Mouse (Mus musculus) hindbrain, embryonic 16.5 days (tissue): Measurements from ENCODE around the gene Ankrd44. TPM values are rescaled to one million over a fixed set of nuclear protein-coding genes. Genes with fewer than 3 reads are reported as not detected.

Experiments used
- ATAC-seq: fragments of 200-750 bp; cut with Nextera tagmentation; 2 replicates; pipeline ENCODE4 v1.8.0; 2017; ENCODE audit warnings: moderate TSS enrichment, moderate library complexity
- H3K27ac ChIP-seq: fragments of 300-500 bp; sonication (generic); 2 replicates; pipeline ENCODE4 v1.5.1; 2014; ENCODE audit warnings: low read depth, mild to moderate bottlenecking, control low read depth, low read length, moderate library complexity
- H3K27me3 ChIP-seq: fragments of 300-500 bp; sonication (generic); replicated peaks from 2 replicates; pipeline ENCODE4 v1.6.1; 2014; ENCODE audit warnings: low read length; ENCODE audit not compliant: control insufficient read depth, insufficient read depth
- H3K36me3 ChIP-seq: fragments of 300-500 bp; sonication (generic); 2 replicates; pipeline ENCODE4 v1.6.1; 2014; ENCODE audit warnings: mild to moderate bottlenecking, low read length, moderate library complexity, mixed read lengths; ENCODE audit not compliant: control insufficient read depth, insufficient read depth
- H3K4me1 ChIP-seq: fragments of 300-500 bp; sonication (generic); 2 replicates; pipeline ENCODE4 v1.6.1; 2014; ENCODE audit warnings: low read depth, low read length; ENCODE audit not compliant: control insufficient read depth, insufficient read depth
- H3K4me2 ChIP-seq: fragments of 300-500 bp; sonication (generic); 2 replicates; pipeline ENCODE4 v1.6.1; 2014; ENCODE audit warnings: mild to moderate bottlenecking, low read length, control low read depth, moderate library complexity
- H3K4me3 ChIP-seq: fragments of 300-500 bp; sonication (generic); 2 replicates; pipeline ENCODE4 v1.5.1; 2014; ENCODE audit warnings: mild to moderate bottlenecking, low read length, control low read depth, moderate library complexity
- H3K9ac ChIP-seq: fragments of 300-500 bp; sonication (generic); 2 replicates; pipeline ENCODE4 v1.6.1; 2014; ENCODE audit warnings: low read depth, mild to moderate bottlenecking, control low read depth, low read length, moderate library complexity
- H3K9me3 ChIP-seq: fragments of 300-500 bp; sonication (generic); 2 replicates; pipeline ENCODE4 v1.6.1; 2014; ENCODE audit warnings: mild to moderate bottlenecking, low read length, moderate library complexity; ENCODE audit not compliant: control insufficient read depth
- WGBS: fragments of 180-500 bp; shearing (Covaris S2); extraction: QIAGEN DNeasy Blood & Tissue Kit; methylation state at CpG from one replicate; pipeline ENCODE4 v1.1.7; 2014; 5-methylcytosine and 5-hydroxymethylcytosine counted together
- polyA plus RNA-seq: library from polyadenylated mRNA; unstranded; fragments of >200 nt; fragmentation: Nextera tagmentation; extraction: Ambion mirVana; gene quantifications from 2 replicates; pipeline ENCODE4 v1.2.1, GENCODE M21; 2015

Gene Ankrd44
- polyA plus RNA-seq, 1 experiment from 2014 or later = 19.5 TPM

GRCm38 (mm10) chr1:54710550-54710949, 215.6 kb downstream of the Ankrd44 start:
- ATAC-seq = no peak
- H3K4me2 ChIP-seq = no peak overlapping the region
- no peaks in the 10 kb centered on the region for H3K9me3 ChIP-seq
- no peak overlapping the region for H3K4me3 ChIP-seq
- 0 out of 2 replicates have a peak, but pooled peaks cover 3% of the 10 kb centered on the region for H3K36me3 ChIP-seq
- H3K27me3 ChIP-seq = no peaks in the 10 kb centered on the region
- H3K9ac ChIP-seq = no peak overlapping the region
- peaks cover 7% of the 10 kb centered on the region for H3K4me1 ChIP-seq
- H3K27ac ChIP-seq = no peak overlapping the region
- 55% methylated on average over 1 of the region's 1 CpGs for WGBS

- Histone ChIP-seq H3K4me2 (no peak overlapping the region), H3K27me3 (no peaks in the 10 kb centered on the region), H3K27ac (peak overlapping the region; percentile 16; the same call in 1 of the 2 replicates), H3K9me3 (no peaks in the 10 kb centered on the region), H3K4me1 (peaks cover 7% of the 10 kb centered on the region), H3K36me3 (0 out of 2 replicates have a peak, but pooled peaks cover 3% of the 10 kb centered on the region), H3K9ac (no peak overlapping the region), H3K4me3 (no peak overlapping the region)
- 36% methylated on average over 8 of the region's 8 CpGs for WGBS
- ATAC-seq = peak; percentile 70
Observed at GRCm38 (mm10) chr1:54707888-54708565, 218.2 kb downstream of the Ankrd44 start.

DNA sequence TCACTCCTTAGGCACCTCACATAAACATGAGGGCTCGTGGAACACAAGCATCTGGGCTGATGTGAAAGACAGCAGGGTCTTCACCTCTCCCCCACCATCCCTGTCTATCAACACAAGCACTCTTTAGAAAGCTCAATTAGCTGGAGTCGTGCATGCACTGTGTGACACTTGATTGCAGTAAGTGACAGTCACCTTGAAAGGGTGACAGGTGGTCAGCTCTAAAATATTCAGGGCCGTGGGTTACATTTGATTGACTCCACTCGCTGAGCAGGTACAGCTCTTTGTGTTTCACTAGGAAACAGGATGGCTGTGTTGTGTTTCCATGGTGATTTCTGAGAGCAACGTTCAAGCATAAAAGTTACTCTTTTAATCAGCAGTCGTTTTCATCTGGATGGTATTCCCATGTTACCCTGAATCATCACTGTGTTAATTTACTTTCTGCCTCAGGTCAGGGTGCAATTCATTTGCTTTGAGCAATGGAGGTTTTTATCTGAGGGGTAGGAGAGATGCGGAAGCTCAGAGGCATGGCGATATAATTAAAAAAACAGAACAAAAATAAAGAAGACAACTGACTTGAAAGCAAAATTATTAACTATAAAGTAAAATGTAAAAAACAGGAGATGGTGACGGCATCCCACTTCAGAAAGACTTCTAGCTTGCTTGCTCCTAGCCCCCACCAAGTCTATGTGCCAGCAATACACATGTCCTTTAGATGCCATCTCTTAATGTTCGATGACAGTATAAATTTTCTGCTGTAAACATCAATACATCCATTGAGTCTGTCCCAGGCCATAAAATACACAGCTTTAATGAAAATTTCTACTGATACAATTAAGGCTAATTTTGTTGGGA, 218.9 kb downstream of the Ankrd44 start:
- peak; percentile 67 for ATAC-seq
- Histone ChIP-seq H3K9me3 (no peaks in the 10 kb centered on the region), H3K4me1 (peaks cover 7% of the 10 kb centered on the region), H3K4me2 (no peak overlapping the region), H3K27me3 (no peaks in the 10 kb centered on the region), H3K36me3 (0 out of 2 replicates have a peak, but pooled peaks cover 1% of the 10 kb centered on the region), H3K4me3 (no peak overlapping the region), H3K9ac (no peak overlapping the region), H3K27ac (peak overlapping the region; percentile 16)
- 38% methylated on average over 10 of the region's 10 CpGs for WGBS

DNA sequence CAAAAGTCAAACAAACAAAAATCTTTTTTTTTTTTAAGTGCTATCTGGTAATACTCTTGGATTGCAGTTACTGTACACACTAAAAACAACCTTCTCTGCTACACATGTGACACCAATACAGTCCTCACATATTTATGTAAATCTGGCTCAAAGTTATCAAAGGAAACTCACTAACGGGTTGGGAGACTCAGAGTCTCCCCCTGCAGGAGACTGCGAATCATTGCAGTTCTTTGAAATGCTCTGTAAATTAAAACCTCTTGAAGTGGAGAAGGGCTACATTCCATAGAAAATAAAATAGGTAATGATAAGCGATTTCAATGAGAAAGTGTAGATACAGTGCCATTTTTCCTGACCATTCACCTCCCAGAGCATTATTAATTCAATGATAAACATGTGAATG, 219.6 kb downstream of the Ankrd44 start:
- ATAC-seq = no peak
- H3K4me1 ChIP-seq = peaks cover 7% of the 10 kb centered on the region
- WGBS = 24% methylated on average over 3 of the region's 3 CpGs
- no peaks in the 10 kb centered on the region for H3K27me3 ChIP-seq
- H3K4me3 ChIP-seq = no peak overlapping the region
- no peak overlapping the region for H3K9ac ChIP-seq
- H3K36me3 ChIP-seq = no peaks in the 10 kb centered on the region
- peak overlapping the region; percentile 16; the same call in 1 of the 2 replicates for H3K27ac ChIP-seq
- no peaks in the 10 kb centered on the region for H3K9me3 ChIP-seq
- H3K4me2 ChIP-seq = no peak overlapping the region

DNA sequence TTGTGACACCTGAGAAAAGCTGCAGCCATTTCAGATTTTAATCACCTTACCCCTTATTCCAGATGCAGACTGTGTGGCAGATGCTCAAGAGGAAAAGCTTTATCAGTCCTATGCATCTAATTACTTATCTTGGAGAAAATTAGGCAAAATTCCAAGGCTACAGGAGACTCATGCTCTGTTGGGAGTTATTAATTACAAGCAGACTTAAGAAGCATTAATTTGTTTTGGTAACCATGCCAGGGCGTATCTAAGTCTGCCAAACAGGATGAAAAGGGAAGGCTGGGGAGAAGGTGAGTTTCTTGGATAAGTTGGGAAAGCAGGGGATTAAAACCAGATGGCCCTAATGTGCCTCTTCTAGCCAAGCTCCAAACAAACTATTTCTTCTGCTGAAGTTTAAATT, 222.7 kb downstream of the Ankrd44 start:
- H3K27me3 ChIP-seq = no peaks in the 10 kb centered on the region
- H3K27ac ChIP-seq = no peak overlapping the region
- WGBS = 41% methylated on average over 1 of the region's 1 CpGs
- H3K9ac ChIP-seq = no peak overlapping the region
- H3K4me1 ChIP-seq = peaks cover 7% of the 10 kb centered on the region
- ATAC-seq = peak; percentile 53; the same call in 1 of the 2 replicates
- no peak overlapping the region for H3K4me3 ChIP-seq
- no peak overlapping the region for H3K4me2 ChIP-seq
- H3K36me3 ChIP-seq = no peaks in the 10 kb centered on the region
- no peaks in the 10 kb centered on the region for H3K9me3 ChIP-seq

DNA sequence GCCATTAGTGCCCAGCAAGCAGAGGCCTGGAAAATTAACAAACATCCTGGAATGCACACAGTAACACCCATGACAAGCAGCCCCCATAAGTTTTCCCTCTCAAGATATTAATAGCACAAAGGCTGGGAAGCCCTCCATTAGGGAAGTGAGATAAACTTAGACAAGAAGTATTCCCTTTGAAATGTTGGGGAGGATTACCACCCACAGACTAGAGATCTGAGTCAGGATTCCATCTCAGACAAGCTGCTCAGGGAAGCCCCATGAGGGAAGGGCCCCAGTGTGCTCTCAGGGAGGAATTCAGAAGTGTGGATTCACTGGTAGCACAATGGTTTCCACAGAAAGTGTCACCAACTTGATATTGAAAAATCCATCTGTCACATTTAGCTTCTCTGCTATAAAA, 223.3 kb downstream of the Ankrd44 start:
- Histone ChIP-seq H3K9ac (no peak overlapping the region), H3K36me3 (no peaks in the 10 kb centered on the region), H3K4me1 (peaks cover 7% of the 10 kb centered on the region), H3K4me3 (no peak overlapping the region), H3K4me2 (no peak overlapping the region), H3K27me3 (no peaks in the 10 kb centered on the region), H3K27ac (no peak overlapping the region), H3K9me3 (no peaks in the 10 kb centered on the region)
- ATAC-seq = no peak

DNA sequence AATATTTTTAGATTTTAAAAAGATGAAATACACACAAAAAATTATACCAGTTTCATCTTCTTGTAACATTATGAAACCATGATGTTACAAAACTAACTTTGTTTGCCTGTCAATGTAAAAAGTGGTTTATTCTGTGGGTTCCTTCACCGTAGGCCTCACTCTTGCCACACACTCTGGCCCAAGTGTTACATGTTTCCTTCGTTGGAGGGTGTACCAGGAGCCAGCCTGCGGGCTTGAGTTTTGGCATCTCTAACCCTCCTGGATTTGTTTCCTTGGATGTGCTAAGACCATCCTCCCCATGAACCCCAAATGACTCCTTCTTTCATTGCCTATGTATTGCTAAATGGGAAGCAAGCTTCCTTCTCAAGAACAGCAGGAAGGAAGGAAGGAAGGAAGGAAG, 230.8 kb downstream of the Ankrd44 start:
- no peak for ATAC-seq
- no peaks in the 10 kb centered on the region for H3K4me1 ChIP-seq
- no peak overlapping the region for H3K4me3 ChIP-seq
- no peaks in the 10 kb centered on the region for H3K9me3 ChIP-seq
- no peaks in the 10 kb centered on the region for H3K27me3 ChIP-seq
- H3K27ac ChIP-seq = no peak overlapping the region
- H3K4me2 ChIP-seq = no peak overlapping the region
- 97% methylated on average over 3 of the region's 3 CpGs for WGBS
- H3K9ac ChIP-seq = no peak overlapping the region
- H3K36me3 ChIP-seq = no peaks in the 10 kb centered on the region

DNA sequence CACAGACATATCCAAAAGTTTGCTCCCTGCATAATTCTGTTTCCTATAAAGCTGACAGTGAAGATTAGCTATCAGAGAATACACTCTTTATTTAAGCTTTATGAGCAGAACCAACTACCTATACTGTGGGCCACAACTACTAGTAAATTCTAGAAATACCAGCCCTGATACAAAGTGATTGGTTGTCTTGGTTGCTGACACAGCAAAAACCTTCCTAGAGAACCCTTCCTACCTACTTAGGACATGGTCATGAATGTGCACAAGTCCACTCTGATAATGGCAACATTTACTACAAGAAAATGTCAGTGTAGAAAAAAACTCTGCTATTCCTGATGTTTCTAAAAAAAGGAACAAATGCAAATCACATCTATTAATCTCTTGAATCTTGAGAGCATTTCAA, 234.4 kb downstream of the Ankrd44 start:
- H3K27ac ChIP-seq = no peak overlapping the region
- no peaks in the 10 kb centered on the region for H3K27me3 ChIP-seq
- no peak overlapping the region for H3K9ac ChIP-seq
- no peak overlapping the region for H3K4me2 ChIP-seq
- no peaks in the 10 kb centered on the region for H3K36me3 ChIP-seq
- no peaks in the 10 kb centered on the region for H3K4me1 ChIP-seq
- no peak overlapping the region for H3K4me3 ChIP-seq
- ATAC-seq = no peak
- no peaks in the 10 kb centered on the region for H3K9me3 ChIP-seq

DNA sequence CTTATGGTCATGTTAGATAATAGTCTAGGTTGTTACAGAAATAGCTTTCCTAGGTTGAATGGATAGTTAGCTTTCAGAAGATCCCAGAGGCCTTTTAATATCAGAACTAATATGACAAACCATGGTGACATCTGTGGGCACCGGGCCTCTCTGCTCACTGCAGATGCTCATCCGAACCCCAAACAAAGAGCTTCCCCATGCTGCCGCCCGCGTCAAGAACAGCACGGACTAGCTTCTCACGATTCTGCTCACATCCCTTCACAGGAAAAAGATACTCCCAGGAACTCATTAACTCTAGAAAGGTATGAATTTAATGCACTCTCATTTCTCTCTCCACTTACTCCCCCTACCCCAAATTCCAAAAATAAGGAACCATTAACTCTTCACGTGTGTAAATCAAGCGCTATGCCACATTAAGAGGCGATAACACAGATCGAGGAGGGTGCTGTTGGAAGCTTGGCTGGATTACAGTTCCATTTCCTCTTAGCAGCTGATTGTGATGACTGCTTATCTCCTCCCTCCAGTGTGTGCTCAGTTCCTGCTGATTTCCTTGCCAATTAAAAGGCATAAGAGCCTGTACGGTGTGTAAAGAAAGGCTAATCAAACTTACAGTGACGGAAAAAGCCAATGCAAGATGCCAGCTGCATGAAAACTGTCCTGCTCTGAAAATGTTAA, 235.8 kb downstream of the Ankrd44 start:
- Histone ChIP-seq H3K9ac (peak overlapping the region; percentile 39), H3K4me2 (peak overlapping the region; percentile 40), H3K36me3 (0 out of 2 replicates have a peak, but pooled peaks cover 2% of the 10 kb centered on the region), H3K27me3 (no peaks in the 10 kb centered on the region), H3K27ac (peak overlapping the region; percentile 69), H3K9me3 (no peaks in the 10 kb centered on the region), H3K4me3 (peak overlapping the region; percentile 1; the same call in 1 of the 2 replicates), H3K4me1 (no peaks in the 10 kb centered on the region)
- ATAC-seq = peak; percentile 92
- 36% methylated on average over 13 of the region's 13 CpGs for WGBS
